Mouse (Mus musculus): ENCODE results near the gene Snx22.

DNA sequence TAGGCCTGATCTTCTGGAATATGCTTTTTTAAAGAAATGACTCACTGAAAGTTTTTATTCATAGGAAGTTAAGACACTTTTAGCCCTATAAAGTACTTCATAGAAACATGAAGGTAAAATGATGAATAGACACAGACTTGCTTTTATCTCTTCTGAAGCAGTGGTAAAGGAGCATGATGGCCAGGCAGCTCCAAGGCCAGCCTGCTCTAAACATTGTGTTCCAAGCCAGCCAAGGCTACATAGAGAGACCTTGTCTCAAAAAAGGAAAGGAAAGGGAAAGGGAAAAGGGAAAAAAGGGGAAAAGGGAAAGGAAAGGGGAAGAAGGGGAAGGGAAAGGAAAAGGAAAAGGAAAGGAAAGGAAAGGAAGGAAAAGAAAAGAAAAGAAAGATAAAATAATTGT is 48.9 kb downstream of the Snx22 start:
- no peak for TF ChIP-seq CTCF (IDR thresholded peaks at IDR 0.05; ENCODE audit: control insufficient read depth, insufficient read depth, insufficient replicate concordance, low read depth, low read length)
- TF ChIP-seq POLR2A (IDR thresholded peaks at IDR 0.05; ENCODE audit: control insufficient read depth, low read depth, low read length) = no peak
